Mouse (Mus musculus) thymus, adult 2 months (tissue): Measurements from ENCODE around the gene Tmem189. TPM values are rescaled to one million over a fixed set of nuclear protein-coding genes. Genes with fewer than 3 reads are reported as not detected.
A peak's percentile ranks its signal among the peaks of the same experiment; 100 is the strongest.

Experiments used
- DNase-seq: peaks from one replicate; pipeline ENCODE4 v3.0.0; 2021
- H3K27ac ChIP-seq: fragments of 200-500 bp; 2 replicates; pipeline ENCODE4 v1.5.1; 2012; ENCODE audit warnings: low read length, control low read depth; ENCODE audit not compliant: control insufficient read depth, insufficient read depth
- H3K27me3 ChIP-seq: fragments of 200-500 bp; 2 replicates; pipeline ENCODE4 v1.6.1; 2012; ENCODE audit warnings: mild to moderate bottlenecking, low read length, moderate library complexity, mixed read lengths; ENCODE audit not compliant: control insufficient read depth, insufficient read depth
- H3K36me3 ChIP-seq: fragments of 200-500 bp; 2 replicates; pipeline ENCODE4 v1.6.1; 2012; ENCODE audit warnings: mild to moderate bottlenecking, low read length, moderate library complexity; ENCODE audit not compliant: control insufficient read depth, insufficient read depth
- H3K4me1 ChIP-seq: fragments of 200-500 bp; replicated peaks from 2 replicates; pipeline ENCODE4 v1.6.1; 2012; ENCODE audit warnings: low read length; ENCODE audit not compliant: control insufficient read depth, insufficient read depth
- H3K4me3 ChIP-seq: fragments of 200-500 bp; 2 replicates; pipeline ENCODE4 v1.5.1; 2012; ENCODE audit warnings: mild to moderate bottlenecking, low read length, control low read depth, moderate library complexity; ENCODE audit not compliant: control insufficient read depth, insufficient read depth
- CTCF ChIP-seq: fragments of 200-500 bp; IDR thresholded peaks from 2 replicates; pipeline ENCODE4 v1.5.1; 2012; ENCODE audit warnings: mild to moderate bottlenecking, control low read depth, low read length, moderate library complexity, borderline replicate concordance; ENCODE audit not compliant: control insufficient read depth, poor library complexity, insufficient read depth; ENCODE audit errors: extremely low read depth
- POLR2A ChIP-seq: fragments of 200-500 bp; IDR thresholded peaks from 2 replicates; pipeline ENCODE4 v1.6.1; 2012; ENCODE audit warnings: mild to moderate bottlenecking, low read length, control low read depth, moderate library complexity; ENCODE audit not compliant: control insufficient read depth, poor library complexity, insufficient read depth; ENCODE audit errors: extremely low read depth
- WGBS: fragments of 180-500 bp; shearing (Covaris S2); methylation state at CpG from one replicate; pipeline ENCODE4 v1.1.7; 2018; 5-methylcytosine and 5-hydroxymethylcytosine counted together
- polyA plus RNA-seq: library from polyadenylated mRNA; depleted of rRNA; stranded (reverse); fragments of >200 nt; gene quantifications from 2 replicates; pipeline ENCODE4 v1.2.3, GENCODE M21; 2012

The Tmem189 gene
- polyA plus RNA-seq, 1 experiment = 209 TPM

DNA sequence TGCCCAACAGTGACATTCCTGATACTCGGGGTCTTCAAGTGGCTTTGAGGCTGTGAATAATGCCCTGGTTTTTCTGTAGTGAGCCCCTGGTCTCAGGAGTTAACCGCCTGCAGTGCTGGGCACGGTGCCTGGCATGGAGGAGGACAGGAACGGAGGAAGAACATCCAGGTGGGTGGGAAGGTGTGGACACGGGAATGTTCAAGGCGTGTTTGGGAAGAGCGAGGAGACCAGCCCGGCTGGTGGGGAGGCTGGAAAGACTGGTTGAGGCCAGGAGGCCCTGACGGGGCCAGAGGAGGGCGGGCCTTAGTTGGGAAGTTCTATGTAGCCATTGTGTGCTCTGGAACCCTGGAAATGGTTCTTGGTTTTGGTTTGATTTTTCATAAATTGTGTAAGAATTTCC, 36.3 kb upstream of the Tmem189 start:
- WGBS = 95% methylated on average over 10 of the region's 10 CpGs
- DNase-seq = no peak
- TF ChIP-seq CTCF (no peak), POLR2A (no peak)
- no peak overlapping the region for H3K27ac ChIP-seq
- H3K27me3 ChIP-seq = no peaks in the 10 kb centered on the region
- H3K4me1 ChIP-seq = peaks cover 18% of the 10 kb centered on the region; the same call in 1 of the 2 replicates
- no peak overlapping the region for H3K4me3 ChIP-seq
- H3K36me3 ChIP-seq = no peaks in the 10 kb centered on the region

DNA sequence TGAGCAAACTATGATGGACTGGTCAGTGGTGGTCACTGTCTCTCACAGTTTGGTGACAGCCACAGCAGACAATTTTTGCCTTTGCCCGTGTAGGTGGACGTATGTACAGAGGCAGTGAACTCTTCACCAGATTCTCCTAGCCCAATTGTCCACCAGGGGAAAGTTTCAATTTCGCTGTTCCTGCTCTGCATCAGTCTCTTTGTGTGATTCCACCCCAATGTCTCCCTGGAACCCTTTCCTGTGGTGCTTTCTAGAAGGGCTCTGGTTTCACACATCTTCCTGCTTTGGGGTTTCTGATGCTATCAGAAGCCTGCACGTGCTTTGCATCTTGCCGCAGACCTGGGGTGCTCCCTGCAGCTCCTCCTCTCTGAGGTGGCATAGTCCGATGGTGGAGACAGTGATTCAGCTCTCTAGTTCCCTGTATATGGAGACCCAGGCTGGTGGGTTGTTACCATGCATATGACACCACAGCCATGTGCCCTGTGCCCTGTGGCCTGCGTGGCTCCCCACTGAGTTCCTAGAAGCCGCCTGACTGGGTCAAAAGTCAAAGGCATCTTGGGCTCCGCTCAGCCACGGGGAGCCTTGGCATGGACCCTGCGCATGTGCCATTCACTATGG, 34.1 kb upstream of the Tmem189 start:
- Histone ChIP-seq H3K4me1 (peaks cover 18% of the 10 kb centered on the region; the same call in 1 of the 2 replicates), H3K4me3 (no peak overlapping the region), H3K27ac (no peak overlapping the region), H3K27me3 (no peaks in the 10 kb centered on the region), H3K36me3 (no peaks in the 10 kb centered on the region)
- TF ChIP-seq CTCF (no peak), POLR2A (no peak)
- 21% methylated on average over 11 of the region's 11 CpGs for WGBS
- DNase-seq = peak; percentile 37

DNA sequence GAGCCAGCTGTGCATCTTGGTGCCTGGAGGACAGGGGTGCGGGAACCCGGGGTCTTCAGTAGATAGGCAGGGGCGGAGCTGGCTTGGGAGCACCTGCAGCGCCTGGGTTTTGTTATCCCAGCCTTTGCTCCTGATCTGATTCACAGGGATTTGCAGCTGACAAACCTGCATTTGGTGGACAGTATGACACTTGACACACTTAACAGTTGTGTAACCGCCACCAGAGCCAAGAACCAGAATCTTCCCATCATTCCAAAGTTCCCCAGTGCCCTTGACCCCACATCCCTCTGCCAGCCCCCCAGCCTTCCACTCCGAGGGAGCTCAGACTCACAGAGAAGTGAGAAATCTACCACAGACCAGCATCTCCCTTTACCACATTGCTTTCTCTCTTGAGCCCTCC, 32.9 kb upstream of the Tmem189 start:
- Histone ChIP-seq H3K36me3 (no peaks in the 10 kb centered on the region), H3K27ac (no peak overlapping the region), H3K27me3 (no peaks in the 10 kb centered on the region), H3K4me1 (peaks cover 18% of the 10 kb centered on the region; the same call in 1 of the 2 replicates), H3K4me3 (no peak overlapping the region)
- no peak for DNase-seq
- WGBS = 54% methylated on average over 6 of the region's 6 CpGs
- TF ChIP-seq POLR2A (no peak), CTCF (no peak)

DNA sequence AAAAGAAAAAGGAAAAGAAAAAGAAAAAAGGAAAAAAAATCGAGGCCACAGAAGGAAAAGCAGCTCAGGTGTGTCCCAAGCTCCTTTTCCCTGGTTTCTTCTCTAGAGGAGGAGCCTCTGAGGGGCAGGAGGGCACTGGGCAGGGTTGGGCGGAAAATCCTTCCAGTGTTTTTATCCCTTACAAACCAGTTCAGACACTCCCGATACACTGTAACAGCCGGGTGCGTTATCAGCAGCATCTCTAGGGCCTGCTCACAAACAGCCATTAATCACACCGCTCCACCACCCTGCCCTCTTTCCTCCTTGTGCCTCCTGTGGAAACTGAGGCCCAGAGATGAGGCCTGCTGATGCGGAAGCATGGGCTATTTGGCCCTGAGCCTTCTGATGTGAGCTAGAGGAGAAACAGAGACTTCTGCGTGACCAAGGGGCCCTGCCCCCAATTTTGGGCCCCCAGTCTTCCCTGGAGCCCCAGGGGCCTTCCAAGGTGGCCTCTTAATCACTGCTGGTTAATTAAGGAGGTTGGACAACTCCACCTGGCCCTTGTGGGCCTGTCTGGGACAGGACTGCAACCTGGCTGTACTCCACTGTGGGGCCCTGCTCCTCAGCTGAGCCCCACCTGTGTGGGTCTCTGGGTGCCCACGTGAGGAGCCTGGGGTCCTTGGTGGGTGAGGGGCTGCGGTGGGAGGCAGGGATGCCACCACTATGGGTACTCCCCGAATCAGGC, 31.7 kb upstream of the Tmem189 start:
- no peaks in the 10 kb centered on the region for H3K36me3 ChIP-seq
- H3K27ac ChIP-seq = no peak overlapping the region
- no peak for DNase-seq
- H3K4me1 ChIP-seq = peaks cover 19% of the 10 kb centered on the region; the same call in 1 of the 2 replicates
- 91% methylated on average over 11 of the region's 11 CpGs for WGBS
- H3K4me3 ChIP-seq = no peak overlapping the region
- TF ChIP-seq CTCF = no peak
- no peak for TF ChIP-seq POLR2A
- no peaks in the 10 kb centered on the region for H3K27me3 ChIP-seq

DNA sequence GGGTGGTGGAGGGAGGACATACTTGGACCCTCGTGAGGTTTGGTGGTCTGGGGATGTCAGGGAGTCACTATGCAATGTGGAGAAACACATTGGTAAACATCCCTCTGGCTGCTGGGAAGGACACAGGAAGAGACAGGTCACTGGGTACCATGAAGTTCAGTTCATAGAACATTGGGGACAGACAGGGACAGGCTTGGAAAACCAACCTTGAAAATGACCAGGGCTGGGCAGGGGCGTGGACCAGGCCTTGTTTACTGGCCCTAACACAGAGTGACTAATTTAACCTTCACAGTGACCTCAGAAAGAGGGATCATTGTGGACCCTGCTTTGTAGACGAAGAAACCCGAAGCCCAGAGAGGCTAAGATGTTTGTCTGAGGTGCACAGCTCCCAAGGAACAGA, 29.9 kb upstream of the Tmem189 start:
- H3K36me3 ChIP-seq = no peaks in the 10 kb centered on the region
- H3K27ac ChIP-seq = no peak overlapping the region
- TF ChIP-seq CTCF = no peak
- DNase-seq = no peak
- H3K27me3 ChIP-seq = no peaks in the 10 kb centered on the region
- 94% methylated on average over 4 of the region's 4 CpGs for WGBS
- H3K4me1 ChIP-seq = peaks cover 19% of the 10 kb centered on the region; the same call in 1 of the 2 replicates
- H3K4me3 ChIP-seq = no peak overlapping the region

DNA sequence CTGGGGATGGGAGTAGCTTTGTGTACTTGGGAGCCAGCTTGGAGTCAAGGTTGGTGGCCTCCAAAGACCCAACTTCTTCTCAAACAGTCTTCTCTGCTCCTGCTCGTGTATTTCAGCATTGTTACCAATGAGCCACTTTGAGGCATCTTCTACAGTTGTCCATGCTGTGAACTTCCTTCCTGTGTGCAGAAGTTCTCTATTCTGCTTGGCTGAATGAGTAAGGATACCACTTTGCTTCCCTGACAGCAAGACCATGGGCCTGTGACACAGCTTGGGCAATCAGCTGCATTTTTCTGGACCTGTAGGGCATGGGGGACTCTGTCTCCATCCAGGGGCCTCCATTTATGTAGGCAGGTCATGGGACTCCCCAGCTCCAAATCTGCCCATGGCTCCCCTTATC, 27.6 kb upstream of the Tmem189 start:
- Histone ChIP-seq H3K36me3 (no peaks in the 10 kb centered on the region), H3K27ac (no peak overlapping the region), H3K4me3 (no peak overlapping the region), H3K27me3 (no peaks in the 10 kb centered on the region), H3K4me1 (peaks cover 15% of the 10 kb centered on the region)
- DNase-seq = no peak
- TF ChIP-seq CTCF = no peak
- TF ChIP-seq POLR2A = no peak
- 25% methylated on average over 1 of the region's 1 CpGs for WGBS
